Mouse (Mus musculus) hindbrain, embryonic 13.5 days (tissue): ENCODE measurements at regions not wholly inside any gene's neighbourhood (a gene's known extent, or its start where the extent isn't known, plus 50 kb on each side); places are given as distances from the start of the nearest gene placed in this dataset.
"Not testable (repeated sequence)": the region's sequence is repeated elsewhere in the genome, so short reads cannot be mapped to it uniquely, and the experiment has no call there.

Experiments used
- ATAC-seq: fragments of 200-750 bp; cut with Nextera tagmentation; 2 replicates; pipeline ENCODE4 v1.8.0; 2017; ENCODE audit warnings: moderate TSS enrichment; ENCODE audit not compliant: low FRiP score
- H3K27ac ChIP-seq: fragments of 300-500 bp; sonication (generic); 2 replicates; pipeline ENCODE4 v1.5.1; 2015; ENCODE audit warnings: inconsistent platforms, mild to moderate bottlenecking, moderate library complexity
- H3K27me3 ChIP-seq: fragments of 300-500 bp; sonication (generic); 2 replicates; pipeline ENCODE4 v1.6.1; 2015; ENCODE audit warnings: mild to moderate bottlenecking, inconsistent platforms
- H3K36me3 ChIP-seq: fragments of 300-500 bp; sonication (generic); 2 replicates; pipeline ENCODE4 v1.6.1; 2015; ENCODE audit warnings: mild to moderate bottlenecking, inconsistent platforms
- H3K4me1 ChIP-seq: fragments of 300-500 bp; sonication (generic); replicated peaks from 2 replicates; pipeline ENCODE4 v1.6.1; 2015; ENCODE audit warnings: inconsistent platforms
- H3K4me2 ChIP-seq: fragments of 300-500 bp; sonication (generic); 2 replicates; pipeline ENCODE4 v1.6.1; 2015; ENCODE audit warnings: inconsistent platforms, mild to moderate bottlenecking, moderate library complexity
- H3K4me3 ChIP-seq: fragments of 300-500 bp; sonication (generic); 2 replicates; pipeline ENCODE4 v1.5.1; 2015; ENCODE audit warnings: mild to moderate bottlenecking, inconsistent platforms
- H3K9ac ChIP-seq: fragments of 300-500 bp; sonication (generic); 2 replicates; pipeline ENCODE4 v1.6.1; 2015; ENCODE audit warnings: mild to moderate bottlenecking, inconsistent platforms
- H3K9me3 ChIP-seq: fragments of 300-500 bp; sonication (generic); 2 replicates; pipeline ENCODE4 v1.6.1; 2016; ENCODE audit warnings: inconsistent platforms
- WGBS: fragments of 180-500 bp; shearing (Covaris S2); methylation state at CpG from one replicate; pipeline ENCODE4 v1.1.7; 2015; 5-methylcytosine and 5-hydroxymethylcytosine counted together

DNA sequence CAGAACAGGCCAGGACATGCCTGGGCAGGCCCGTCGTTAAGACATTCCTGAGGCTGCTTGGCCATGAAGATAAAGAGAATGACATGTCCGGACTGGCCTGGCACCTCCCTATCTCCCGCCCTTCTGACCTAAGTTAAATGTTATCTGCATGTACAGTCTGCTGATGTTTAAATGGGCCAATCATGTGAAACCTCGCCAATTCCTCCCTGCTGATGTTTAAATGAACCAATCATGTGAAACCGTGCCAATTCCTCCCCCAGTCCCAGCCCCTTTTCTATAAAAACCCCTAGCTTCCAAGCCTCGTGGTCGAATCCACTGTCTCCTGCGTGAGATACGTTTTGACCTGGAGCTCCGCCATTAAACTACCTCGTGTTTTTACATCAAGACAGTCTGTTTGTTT lies 119.5 kb upstream of the Fhl2 start:
- not testable (repeated sequence) for H3K9ac ChIP-seq, H3K9me3 ChIP-seq, H3K27me3 ChIP-seq, ATAC-seq, H3K36me3 ChIP-seq, H3K27ac ChIP-seq, H3K4me1 ChIP-seq, H3K4me2 ChIP-seq, H3K4me3 ChIP-seq
- WGBS, result 87% methylated on average over 12 of the region's 12 CpGs

GRCm38 (mm10) chr1:43317076-43317871 lies 120.5 kb upstream of the Fhl2 start:
- H3K36me3 ChIP-seq, result no peaks in the 10 kb centered on the region
- 31% methylated on average over 3 of the region's 3 CpGs for WGBS
- peak; percentile 91 for ATAC-seq
- H3K9me3 ChIP-seq, result no peaks in the 10 kb centered on the region
- no peaks in the 10 kb centered on the region for H3K27me3 ChIP-seq
- H3K4me2 ChIP-seq, result no peak overlapping the region
- H3K4me3 ChIP-seq, result no peak overlapping the region
- peak overlapping the region; percentile 30; the same call in 1 of the 2 replicates for H3K27ac ChIP-seq
- 0 out of 2 replicates have a peak, but pooled peaks cover 5% of the 10 kb centered on the region for H3K4me1 ChIP-seq
- no peak overlapping the region for H3K9ac ChIP-seq

- not testable (repeated sequence) for H3K27ac ChIP-seq, H3K9ac ChIP-seq, H3K36me3 ChIP-seq, H3K4me2 ChIP-seq, ATAC-seq, H3K4me1 ChIP-seq, H3K9me3 ChIP-seq, H3K27me3 ChIP-seq, H3K4me3 ChIP-seq
- WGBS, result 96% methylated on average over 10 of the region's 10 CpGs
Measured at GRCm38 (mm10) chr1:43333488-43333887, 110.9 kb upstream of the Nck2 start.

DNA sequence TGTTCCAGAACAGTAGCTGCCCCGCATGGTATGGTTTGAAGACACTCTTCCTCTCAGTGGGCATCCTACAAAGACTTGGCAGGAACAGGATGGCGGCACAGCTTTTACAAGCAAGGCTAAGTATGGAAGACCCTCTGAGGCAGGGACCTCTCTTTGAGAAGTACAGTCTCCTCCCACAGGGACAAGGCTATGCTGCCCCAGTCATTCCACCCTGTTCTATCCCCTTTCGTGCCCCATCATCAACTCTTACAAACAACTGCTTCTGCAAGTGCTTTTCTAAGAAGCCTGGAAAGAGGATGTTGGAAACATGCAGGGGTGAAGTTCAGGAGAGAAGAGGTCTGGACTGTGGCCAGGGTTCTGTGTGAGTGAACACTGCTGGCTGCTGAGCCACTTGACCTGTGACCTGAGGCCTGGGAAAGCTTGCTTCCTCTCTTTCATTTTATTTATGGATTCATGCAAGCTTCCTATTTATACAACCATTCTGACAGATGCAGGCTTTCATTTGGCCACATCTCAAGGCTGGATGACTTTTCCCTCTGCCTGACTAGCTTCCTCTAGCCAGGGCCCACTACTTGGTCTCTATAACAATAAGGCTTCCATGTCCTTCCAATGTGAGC lies 107.1 kb upstream of the Nck2 start:
- no peaks in the 10 kb centered on the region for H3K36me3 ChIP-seq
- H3K4me1 ChIP-seq, result no peaks in the 10 kb centered on the region
- H3K4me2 ChIP-seq, result no peak overlapping the region
- no peaks in the 10 kb centered on the region for H3K9me3 ChIP-seq
- no peak overlapping the region for H3K4me3 ChIP-seq
- 90% methylated on average over 3 of the region's 3 CpGs for WGBS
- H3K27me3 ChIP-seq, result no peaks in the 10 kb centered on the region
- no peak overlapping the region for H3K27ac ChIP-seq
- no peak for ATAC-seq
- H3K9ac ChIP-seq, result no peak overlapping the region

DNA sequence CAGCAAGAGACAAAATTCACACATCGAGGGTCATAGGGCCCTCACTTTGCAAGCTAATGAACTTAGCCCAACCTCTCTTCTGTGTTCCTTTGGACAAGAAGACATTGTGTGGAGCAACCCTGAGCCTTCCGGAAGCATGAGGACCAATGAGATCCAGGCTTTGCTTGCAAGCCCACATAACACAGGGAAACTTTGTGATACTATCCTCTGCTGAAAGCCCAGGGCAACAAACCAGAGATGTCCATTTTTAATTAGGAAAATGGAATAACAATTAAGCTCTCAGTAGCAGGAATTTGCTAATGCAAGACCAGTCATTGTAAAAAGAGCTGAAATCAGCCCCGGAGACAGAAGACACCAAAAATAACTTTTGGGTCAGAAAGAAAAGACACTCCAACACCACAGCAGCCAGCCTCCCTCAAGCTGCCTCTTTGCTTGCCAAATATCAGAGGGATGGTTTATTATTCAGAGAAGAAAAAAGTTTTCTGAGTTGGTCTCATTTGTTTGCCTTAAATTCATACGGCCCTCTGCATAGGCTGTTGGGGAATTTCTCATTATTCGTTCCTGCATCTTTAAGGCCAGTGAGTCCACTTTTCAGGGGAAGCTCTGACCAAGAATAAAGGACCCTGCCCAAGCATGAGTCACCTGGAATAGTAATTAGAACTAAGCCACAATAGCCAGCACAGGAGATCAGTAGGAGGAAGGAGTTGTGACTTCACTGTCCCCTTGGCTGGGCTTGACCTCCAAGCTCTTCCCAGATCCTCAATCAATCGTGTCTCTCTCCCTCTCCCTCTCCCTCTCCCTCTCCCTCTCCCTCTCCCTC lies 106.1 kb upstream of the Nck2 start:
- ATAC-seq, result no peak
- Histone ChIP-seq H3K9ac (no peak overlapping the region), H3K36me3 (no peaks in the 10 kb centered on the region), H3K4me1 (no peaks in the 10 kb centered on the region), H3K4me3 (no peak overlapping the region), H3K27me3 (no peaks in the 10 kb centered on the region), H3K9me3 (no peaks in the 10 kb centered on the region), H3K4me2 (no peak overlapping the region), H3K27ac (no peak overlapping the region)
- 70% methylated on average over 6 of the region's 6 CpGs for WGBS

DNA sequence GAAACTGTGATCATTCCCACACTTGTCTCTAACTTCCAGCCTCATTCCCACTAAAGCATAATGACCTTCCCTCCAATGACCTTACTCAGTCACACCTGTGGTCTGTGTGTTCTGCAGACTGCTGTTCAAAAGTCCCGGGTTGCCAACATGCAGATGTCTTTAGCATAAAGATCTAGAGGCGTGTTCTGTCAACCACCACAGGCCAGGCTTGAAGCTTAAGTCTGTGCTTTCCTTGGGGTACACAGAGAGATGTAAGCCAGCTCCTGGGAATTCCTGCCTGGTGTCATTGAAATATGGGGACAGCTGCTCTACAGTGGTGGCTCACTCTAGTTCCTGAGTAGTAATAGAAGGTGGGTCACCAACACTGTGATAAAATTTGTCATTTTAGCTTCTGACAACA lies 101.5 kb upstream of the Nck2 start:
- Histone ChIP-seq H3K27ac (no peak overlapping the region), H3K27me3 (no peaks in the 10 kb centered on the region), H3K4me1 (no peaks in the 10 kb centered on the region), H3K4me3 (no peak overlapping the region), H3K4me2 (no peak overlapping the region), H3K9ac (no peak overlapping the region), H3K36me3 (no peaks in the 10 kb centered on the region), H3K9me3 (no peaks in the 10 kb centered on the region)
- WGBS, result 81% methylated on average over 2 of the region's 2 CpGs
- ATAC-seq, result no peak

- Histone ChIP-seq H3K27ac (no peak overlapping the region), H3K36me3 (no peaks in the 10 kb centered on the region), H3K4me3 (no peak overlapping the region), H3K4me2 (no peak overlapping the region), H3K9ac (no peak overlapping the region), H3K27me3 (no peaks in the 10 kb centered on the region), H3K9me3 (no peaks in the 10 kb centered on the region), H3K4me1 (no peaks in the 10 kb centered on the region)
- no peak for ATAC-seq
- WGBS, result 76% methylated on average over 2 of the region's 2 CpGs
Measured at GRCm38 (mm10) chr1:43343410-43343809, 101.0 kb upstream of the Nck2 start.

GRCm38 (mm10) chr1:43344001-43344400 lies 100.4 kb upstream of the Nck2 start:
- no peaks in the 10 kb centered on the region for H3K9me3 ChIP-seq
- no peak overlapping the region for H3K9ac ChIP-seq
- H3K4me1 ChIP-seq, result no peaks in the 10 kb centered on the region
- no peaks in the 10 kb centered on the region for H3K36me3 ChIP-seq
- no peaks in the 10 kb centered on the region for H3K27me3 ChIP-seq
- 70% methylated on average over 5 of the region's 5 CpGs for WGBS
- no peak overlapping the region for H3K27ac ChIP-seq
- H3K4me2 ChIP-seq, result no peak overlapping the region
- no peak overlapping the region for H3K4me3 ChIP-seq
- no peak for ATAC-seq

DNA sequence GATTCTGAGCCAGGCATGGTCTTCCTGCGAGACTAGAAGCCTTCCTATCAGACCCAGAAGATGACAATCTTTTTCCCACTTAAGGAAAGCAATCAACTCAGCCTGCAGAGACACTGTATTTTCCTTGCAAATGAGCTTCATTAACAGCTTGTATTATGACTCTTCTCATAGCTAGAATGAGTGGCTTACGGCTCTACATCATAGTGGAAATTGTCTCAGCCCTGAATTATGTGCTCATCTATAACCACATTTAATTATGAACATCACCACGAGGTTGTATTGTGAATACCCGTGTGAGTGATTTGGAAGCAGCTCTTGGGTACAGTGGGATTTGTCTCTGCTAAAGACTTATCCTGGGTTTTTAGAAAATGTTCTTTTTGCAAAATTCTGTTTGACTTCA lies 97.2 kb upstream of the Nck2 start:
- 69% methylated on average over 4 of the region's 4 CpGs for WGBS

DNA sequence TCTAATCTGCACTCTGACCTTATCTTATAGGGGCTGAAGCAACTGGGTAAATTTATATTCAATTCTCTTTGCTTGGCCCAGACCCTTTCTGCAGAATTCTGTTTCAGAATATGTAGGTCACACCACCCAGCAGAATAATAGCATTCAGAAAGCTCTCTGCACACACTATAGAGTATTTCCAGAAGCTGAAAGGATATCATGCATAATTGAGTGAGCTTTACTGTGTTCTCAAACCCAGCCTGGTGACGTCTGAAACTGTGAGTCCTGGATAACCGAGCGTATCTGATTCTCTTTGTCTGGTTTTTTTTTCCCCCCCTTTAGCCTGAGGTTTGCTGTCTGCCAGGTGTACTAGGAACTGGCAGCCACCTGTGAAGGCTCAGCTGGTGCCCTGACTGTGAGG lies 94.4 kb upstream of the Nck2 start:
- no peak overlapping the region for H3K9ac ChIP-seq
- WGBS, result 50% methylated on average over 3 of the region's 3 CpGs
- H3K4me2 ChIP-seq, result no peak overlapping the region
- H3K36me3 ChIP-seq, result no peaks in the 10 kb centered on the region
- H3K9me3 ChIP-seq, result no peaks in the 10 kb centered on the region
- no peak overlapping the region for H3K27ac ChIP-seq
- no peaks in the 10 kb centered on the region for H3K27me3 ChIP-seq
- H3K4me3 ChIP-seq, result no peak overlapping the region
- H3K4me1 ChIP-seq, result no peaks in the 10 kb centered on the region
- ATAC-seq, result no peak

More for the DNA sequence above, 97.2 kb upstream of the Nck2 start:
- Histone ChIP-seq H3K4me3 (no peak overlapping the region), H3K27me3 (no peaks in the 10 kb centered on the region), H3K9me3 (no peaks in the 10 kb centered on the region), H3K4me2 (no peak overlapping the region), H3K9ac (no peak overlapping the region), H3K27ac (no peak overlapping the region), H3K36me3 (no peaks in the 10 kb centered on the region), H3K4me1 (no peaks in the 10 kb centered on the region)
- peak; percentile 39; the same call in 1 of the 2 replicates for ATAC-seq

GRCm38 (mm10) chr1:43358191-43358590 lies 86.2 kb upstream of the Nck2 start:
- Histone ChIP-seq H3K4me1 (peaks cover 29% of the 10 kb centered on the region), H3K27ac (peak overlapping the region; percentile 65), H3K9ac (no peak overlapping the region), H3K4me2 (no peak overlapping the region), H3K4me3 (no peak overlapping the region), H3K27me3 (no peaks in the 10 kb centered on the region), H3K9me3 (no peaks in the 10 kb centered on the region), H3K36me3 (no peaks in the 10 kb centered on the region)
- ATAC-seq, result peak; percentile 85
- 15% methylated on average over 6 of the region's 6 CpGs for WGBS

- 80% methylated on average over 4 of the region's 4 CpGs for WGBS
- Histone ChIP-seq H3K4me1 (peaks cover 29% of the 10 kb centered on the region), H3K36me3 (no peaks in the 10 kb centered on the region), H3K9ac (no peak overlapping the region), H3K4me2 (no peak overlapping the region), H3K27me3 (no peaks in the 10 kb centered on the region), H3K9me3 (no peaks in the 10 kb centered on the region), H3K4me3 (no peak overlapping the region), H3K27ac (no peak overlapping the region)
- no peak for ATAC-seq
Measured at GRCm38 (mm10) chr1:43359662-43360061, 84.7 kb upstream of the Nck2 start.
